Mouse (Mus musculus): ENCODE measurements around the gene Gm5415.
A peak's percentile ranks its signal among the peaks of the same experiment; 100 is the strongest.
"Not testable (repeated sequence)": the region's sequence is repeated elsewhere in the genome, so short reads cannot be mapped to it uniquely, and the experiment has no call there.

Gene Gm5415

GRCm38 (mm10) chr1:32547194-32547593, at the start of gene Gm5415:
Gene Gm5415, minus strand, starts transcription at chr1:32547294.
- not testable (repeated sequence) for DNase-seq

- no peak for DNase-seq
These were observed 21.8 kb upstream of the Gm5415 start for GRCm38 (mm10) chr1:32568901-32569300.

- DNase-seq, result peak; percentile 4
These were observed 6.8 kb upstream of the Gm5415 start for GRCm38 (mm10) chr1:32553925-32554324.

GRCm38 (mm10) chr1:32553459-32553858, 6.4 kb upstream of the Gm5415 start:
- no peak for DNase-seq

GRCm38 (mm10) chr1:32503381-32503780, 43.7 kb downstream of the Gm5415 start:
- DNase-seq, result no peak

Measured in kidney, adult 9 months (tissue).